Mouse (Mus musculus) ES-CJ7 (cell line): ENCODE data around the gene Ube2h.

Experiments used
- DNase-seq: peaks from one replicate; pipeline ENCODE4 v3.0.0; 2011; ENCODE audit warnings: low read depth, low spot score

The Ube2h gene

DNA sequence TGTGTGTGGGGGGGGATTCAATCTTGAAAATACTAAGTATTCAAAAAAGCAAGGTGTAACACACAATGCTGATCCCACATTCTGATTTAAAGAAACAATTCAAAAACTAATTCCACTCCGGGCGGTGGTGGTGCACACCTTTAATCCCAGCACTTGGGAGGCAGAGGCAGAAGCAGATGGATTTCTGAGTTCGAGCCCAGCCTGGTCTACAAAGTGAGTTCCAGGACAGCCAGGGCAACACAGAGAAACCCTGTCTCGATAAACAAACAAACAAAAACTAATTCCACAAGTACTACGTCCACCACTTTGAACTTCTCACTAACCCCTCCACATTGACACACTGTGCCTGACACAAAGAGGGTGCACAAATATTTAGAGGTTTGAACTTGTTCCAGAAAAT lies 4.7 kb downstream of the Ube2h start:
- no peak for DNase-seq

DNA sequence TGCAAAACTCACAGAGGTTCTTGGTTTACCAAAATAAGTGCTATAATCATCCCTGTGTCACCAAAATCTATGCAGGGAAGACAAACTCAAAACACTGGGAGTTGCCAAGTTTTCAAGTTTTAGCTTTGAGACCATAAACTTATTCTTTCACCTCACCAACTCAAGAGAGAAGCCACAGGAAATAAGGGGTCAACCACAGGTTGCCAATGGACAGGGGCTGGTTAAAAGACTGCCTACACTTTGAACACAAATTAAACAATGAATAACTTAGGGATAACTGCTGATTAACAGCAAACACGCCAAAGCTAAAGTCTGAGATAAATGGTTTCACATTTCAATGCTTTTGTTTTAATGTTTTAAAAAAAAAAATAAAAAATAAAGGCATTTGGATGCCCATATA lies 5.2 kb downstream of the Ube2h start:
- no peak for DNase-seq

DNA sequence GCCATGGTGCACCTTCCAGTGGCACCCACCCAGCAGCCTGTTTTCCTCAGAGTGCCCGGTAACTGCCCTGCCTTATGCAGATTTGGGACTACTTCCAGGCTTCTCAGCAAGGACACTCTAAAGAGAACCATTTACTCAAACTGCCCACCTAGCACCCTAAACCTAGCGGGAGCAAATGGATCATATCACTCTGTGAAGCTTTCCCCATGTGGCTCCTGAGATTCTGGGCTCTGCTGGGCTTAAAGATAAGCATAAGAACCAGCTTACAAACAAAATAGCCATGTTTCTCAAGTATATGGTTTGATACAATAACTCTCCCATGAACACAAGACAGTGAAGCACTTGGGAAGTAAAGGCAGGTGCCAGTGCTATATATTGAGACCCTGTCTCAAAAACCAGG lies 11.8 kb downstream of the Ube2h start:
- no peak for DNase-seq

DNA sequence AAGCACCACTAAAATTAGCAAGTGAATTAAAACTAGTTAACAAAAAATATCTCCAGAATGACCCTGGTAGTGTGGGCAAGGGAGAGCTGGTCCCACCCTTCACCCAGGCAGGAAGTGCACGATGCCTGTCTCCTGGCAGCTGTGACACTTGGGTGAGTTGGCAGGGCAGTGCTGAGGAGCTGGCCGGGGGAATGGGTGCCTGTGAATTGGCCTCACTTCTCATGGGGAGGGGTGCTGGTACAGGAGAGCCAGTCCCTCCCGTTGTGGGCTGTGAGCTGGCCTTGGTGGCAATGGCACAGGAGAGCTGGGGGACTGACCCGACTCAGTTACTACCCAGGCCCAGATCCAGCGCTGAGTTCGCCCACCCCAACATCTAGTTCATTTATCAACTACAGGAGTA lies 16.4 kb downstream of the Ube2h start:
- no peak for DNase-seq

DNA sequence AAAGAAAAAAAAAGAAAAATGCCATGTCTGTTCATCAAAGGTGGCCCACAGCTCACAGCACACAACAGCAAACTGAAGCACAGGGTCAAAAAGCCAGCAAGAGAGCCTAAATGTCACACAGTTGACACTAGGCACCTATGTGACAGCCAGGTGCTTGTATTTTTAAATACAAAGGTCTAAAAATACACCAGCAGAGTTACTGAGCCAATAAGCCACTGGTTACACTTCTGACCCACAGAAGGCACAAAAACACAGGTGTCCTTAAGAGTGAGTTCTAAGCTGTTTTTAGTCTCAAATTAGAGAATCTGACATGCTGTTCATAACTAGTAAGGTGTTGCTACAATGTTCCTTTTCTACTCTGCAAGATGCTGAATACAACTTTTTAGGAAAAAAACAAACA lies 17.7 kb downstream of the Ube2h start:
- no peak for DNase-seq

DNA sequence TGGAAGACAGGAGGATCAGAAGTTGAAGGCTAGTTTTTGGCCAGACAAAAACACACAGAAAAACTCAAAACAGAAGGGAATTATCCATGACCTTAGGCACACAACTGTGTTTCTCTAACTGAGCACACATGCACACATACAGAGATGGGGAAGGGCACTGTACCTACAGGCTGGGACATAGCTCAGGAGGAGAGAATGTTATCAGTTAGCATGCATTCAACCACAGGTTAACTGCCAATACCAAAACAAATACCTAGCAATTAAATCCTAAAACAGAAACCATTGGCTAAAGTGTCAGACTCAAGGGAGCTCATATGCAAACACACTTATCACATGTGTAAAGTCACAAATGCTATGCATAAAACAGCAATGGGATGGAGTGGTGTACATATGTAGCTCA lies 20.2 kb downstream of the Ube2h start:
- DNase-seq: no peak

DNA sequence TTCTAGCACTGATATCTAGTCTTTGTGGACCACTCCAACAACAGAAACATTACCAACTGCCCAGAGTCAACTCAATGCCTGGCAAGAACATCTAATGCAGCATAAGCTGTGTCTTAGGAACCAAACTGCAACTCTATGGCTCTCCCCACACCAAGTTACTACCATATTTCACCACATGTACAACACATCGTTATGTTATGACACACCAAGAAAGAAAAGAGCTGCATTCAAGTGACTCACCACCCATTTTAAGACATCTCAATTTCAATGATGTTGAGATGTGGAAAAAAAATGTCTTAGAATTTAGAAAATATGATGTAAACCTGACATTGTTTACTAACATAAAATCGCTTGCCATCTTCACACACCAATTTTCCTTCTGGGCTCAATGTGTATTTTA lies 22.0 kb downstream of the Ube2h start:
- no peak for DNase-seq

DNA sequence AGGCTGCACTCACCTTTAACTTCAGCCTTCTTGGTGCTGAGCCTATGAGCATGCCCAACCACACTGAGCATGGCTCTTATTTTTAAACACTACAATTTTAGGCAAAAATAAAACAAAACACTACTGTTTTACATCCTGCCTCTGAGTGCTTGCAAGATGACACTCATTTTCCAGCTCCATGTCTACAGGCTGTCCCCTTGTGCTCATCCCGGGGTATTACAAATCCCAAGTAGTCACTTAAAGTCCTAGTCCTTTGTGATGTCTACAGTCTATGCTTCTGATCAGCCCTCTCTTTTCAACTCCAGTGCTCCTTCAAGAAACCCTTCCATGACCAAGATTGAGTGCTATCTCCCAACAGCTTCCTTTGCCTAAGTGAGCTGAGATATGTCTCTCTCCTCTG lies 26.0 kb downstream of the Ube2h start:
- peak; percentile 56 for DNase-seq

DNA sequence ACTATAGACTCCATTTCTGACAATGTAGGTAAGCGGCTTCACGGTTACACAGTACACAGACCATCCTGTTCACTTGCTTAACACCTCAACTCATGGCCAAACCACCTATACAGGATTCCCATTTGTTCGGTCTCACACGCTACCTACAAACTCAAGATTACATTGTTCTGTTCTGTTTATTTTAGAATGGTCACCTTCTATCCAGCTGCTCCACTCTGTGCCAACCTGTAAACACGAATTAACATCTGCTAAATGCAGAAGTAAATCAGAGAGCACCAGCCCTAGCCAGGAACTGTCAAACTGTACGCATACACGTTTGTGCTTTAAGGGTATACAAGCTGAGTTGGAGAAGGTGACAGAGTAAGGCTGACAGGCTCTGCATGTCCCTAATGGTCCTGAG lies 27.5 kb downstream of the Ube2h start:
- no peak for DNase-seq

DNA sequence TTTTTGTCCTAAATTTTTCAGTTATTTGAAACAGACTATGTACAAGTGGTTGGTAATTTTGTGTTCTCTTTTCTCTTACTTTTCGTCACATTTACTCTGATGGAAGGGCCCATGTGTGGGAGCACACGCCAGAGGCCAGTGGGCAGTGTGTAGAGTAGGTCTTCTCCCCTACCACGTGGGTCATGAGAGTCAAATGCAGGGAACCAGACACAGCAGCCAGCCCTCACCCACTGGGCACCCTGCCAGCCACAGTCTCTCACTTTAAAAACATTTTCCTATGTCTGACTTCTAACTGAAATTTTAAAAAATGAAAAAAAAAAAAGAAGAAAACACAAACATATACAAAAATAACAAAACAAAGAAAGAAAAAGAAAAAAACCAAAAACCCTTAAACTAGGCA lies 28.0 kb downstream of the Ube2h start:
- DNase-seq: no peak

DNA sequence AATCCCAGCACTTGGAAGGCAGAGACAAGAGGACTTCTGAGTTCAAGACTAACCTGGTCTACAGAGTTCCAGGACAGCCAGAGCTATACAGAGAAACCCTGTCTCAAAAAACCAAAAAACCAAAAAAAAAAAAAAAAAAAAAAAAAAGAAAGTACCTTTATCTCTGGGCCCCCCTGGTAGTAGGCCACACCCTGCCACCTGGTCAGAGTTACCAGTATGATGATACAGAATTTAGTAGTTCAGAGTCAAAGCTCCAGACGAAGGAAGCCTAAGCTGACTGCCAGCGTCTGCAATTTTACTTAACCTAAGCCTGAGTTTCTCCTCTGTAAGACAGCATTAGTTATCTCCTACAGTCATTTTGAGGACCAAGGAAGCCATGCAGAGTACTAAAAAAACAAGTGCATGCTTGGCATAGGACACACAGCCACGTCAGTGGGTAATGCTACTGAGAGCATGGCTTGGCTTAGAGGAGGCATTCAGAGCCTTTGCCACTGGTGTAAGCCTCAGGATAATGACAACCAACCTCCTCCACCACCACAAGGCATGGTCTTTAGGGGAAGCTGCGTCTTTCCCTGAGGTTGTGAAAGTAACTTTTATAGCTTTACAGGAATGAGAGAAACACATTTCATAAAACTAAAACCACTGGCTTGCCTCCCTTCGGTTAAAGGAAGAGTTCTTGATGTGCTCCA lies 29.0 kb downstream of the Ube2h start:
- no peak for DNase-seq

DNA sequence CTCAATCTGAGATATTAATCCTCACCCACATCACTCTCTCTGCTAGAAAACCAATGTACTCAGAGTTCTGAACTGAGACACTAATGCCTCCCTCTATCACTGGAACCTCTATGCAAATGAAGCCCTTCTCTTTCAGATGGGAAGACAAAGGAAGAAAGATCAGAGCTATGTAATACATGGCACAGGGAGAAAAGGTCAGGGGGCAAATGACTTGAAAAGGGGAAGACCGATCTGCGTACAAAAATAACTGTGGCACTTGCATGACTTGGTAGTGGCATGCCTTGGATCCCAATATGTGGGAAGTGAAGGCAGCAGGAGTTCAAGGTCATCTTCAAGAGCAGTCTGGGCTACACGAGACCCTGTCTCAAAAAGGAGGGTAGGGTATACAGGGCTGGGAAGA lies 31.4 kb downstream of the Ube2h start:
- DNase-seq: peak; percentile 68

DNA sequence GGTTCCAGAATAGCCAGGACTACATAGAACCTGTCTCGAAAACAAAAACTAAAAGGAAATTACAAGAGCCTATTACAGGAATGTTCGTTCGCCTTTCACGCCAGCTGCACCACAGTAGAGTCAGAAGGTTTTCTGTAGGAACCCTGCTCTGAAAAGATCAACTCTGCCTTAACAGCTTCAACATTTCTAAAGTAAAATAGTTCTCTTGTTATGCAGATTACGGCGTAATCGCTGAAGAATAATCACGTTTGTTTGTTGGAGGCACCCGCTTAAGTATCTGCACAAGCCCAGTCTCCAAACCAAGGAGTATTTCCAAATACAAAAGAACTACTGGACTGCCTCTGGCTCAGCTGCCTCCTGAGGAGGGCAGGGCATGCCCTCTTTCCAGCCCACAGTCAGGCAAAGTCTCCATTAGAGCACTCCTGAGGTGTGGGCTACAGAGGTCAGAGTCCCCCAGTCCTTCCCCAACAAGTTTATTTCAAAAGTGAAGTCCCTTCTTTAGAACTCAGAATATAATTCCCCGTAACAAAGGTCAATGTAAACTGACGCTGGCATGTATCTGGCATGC lies 31.9 kb downstream of the Ube2h start:
- DNase-seq: peak; percentile 97

DNA sequence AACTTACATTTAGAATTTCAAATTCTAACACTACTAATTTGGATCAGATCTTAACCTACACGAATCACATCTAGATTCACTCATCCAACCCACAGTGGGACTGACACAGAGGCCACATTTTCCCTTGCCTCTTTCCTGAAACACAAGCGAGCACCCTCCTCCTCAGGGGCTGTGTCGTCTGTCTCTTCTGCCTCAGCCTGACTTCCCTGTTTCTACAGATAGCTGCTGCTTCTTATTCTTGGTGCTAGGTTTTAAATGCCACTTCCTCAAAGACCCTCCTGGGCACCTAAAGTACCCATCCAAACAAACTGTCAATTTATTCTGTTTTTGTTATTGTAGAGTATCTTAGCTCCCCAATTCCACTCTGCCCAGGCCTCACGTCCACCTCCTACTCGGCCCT lies 34.5 kb downstream of the Ube2h start:
- no peak for DNase-seq

DNA sequence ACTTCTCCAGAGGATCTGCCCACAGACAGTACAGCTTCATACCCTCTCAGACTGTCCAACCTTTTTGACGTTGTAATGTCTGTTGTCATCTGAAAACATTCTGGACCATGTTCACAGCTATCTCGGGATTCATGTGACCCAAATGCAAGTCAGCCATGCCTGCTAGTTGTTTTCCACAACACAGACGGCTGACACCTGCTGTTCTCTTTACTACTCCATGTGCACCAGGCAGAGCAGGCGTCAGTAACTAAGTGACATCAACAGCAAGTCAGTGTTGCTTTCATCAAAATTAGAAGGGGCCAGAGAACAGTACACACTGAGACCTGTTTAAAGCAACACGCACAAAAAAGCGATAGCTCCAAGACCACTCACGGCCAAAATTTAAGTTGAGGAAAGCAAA lies 36.9 kb downstream of the Ube2h start:
- DNase-seq: no peak

DNA sequence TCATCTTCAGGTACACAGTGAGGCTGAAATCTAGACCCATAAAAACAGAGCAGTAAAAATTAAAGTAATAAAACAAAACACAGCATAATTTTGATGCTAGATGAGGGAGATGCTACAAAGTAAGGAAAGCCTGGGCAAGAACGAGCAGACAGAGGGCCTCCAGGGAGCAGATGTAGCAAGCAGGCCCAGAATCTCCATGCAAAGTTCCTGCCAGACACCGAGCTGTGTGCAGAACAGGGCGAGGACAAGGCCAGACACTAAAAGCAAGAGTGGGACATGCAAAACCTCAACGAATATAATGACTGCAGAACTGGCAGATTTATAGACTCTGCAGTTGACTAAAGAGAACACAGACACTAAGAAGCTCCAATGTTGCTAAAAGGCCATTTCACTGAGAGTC lies 38.9 kb downstream of the Ube2h start:
- DNase-seq: no peak

DNA sequence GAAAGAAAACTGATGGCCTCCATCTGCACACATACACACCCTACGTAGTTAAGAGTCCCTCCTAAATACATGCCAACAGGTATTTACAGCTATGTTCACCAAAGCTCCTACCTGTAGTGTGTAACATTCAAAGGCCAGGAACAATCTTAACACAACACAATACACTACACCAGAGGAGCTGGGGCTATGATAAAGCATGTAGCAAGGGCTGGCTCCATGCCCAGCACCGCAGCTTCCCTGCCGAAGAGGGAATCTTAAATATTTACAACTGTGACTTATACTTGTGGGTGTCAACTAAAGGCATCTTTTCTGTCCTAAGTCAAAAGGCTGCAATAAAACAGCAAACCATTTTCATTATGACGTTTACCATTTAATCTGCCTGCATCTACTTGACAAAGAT lies 41.3 kb downstream of the Ube2h start:
- DNase-seq: no peak

DNA sequence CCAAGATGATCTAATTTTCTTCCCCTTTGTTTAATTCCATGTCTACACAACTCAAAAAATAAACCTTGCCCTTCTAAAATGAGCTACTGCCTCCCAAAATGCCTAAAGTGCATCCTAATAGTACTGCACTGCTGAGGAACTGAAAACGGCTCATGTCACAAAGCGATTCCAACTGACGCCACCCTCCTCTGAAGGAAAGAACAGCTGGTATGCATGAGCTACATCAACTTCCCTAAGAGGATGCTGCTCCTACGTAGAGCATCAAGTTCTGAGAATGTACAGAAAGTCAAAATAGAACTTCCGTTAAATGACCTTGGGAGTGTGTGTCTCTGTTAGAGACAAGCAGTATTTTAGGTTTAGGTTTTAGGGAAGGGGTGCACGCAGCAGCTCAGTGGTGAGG lies 45.1 kb downstream of the Ube2h start:
- DNase-seq: no peak

DNA sequence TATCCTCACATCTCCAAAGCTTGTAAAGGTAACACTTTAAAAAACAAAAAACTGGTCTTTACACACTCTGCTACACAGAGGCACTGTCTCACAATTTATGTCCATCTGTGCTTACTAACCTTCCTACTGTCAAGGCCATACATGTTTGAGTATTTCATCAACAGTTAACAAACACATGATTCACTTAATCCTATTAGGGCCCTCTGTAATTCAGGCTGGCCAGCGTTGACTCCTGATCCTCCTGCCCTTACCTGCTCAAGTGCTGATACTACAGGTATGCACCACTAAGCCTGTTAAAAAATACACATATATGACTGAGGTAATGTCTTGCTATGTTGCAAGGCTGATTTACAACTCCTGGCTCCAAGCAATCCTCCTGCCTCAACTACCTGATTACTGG lies 46.4 kb downstream of the Ube2h start:
- no peak for DNase-seq

DNA sequence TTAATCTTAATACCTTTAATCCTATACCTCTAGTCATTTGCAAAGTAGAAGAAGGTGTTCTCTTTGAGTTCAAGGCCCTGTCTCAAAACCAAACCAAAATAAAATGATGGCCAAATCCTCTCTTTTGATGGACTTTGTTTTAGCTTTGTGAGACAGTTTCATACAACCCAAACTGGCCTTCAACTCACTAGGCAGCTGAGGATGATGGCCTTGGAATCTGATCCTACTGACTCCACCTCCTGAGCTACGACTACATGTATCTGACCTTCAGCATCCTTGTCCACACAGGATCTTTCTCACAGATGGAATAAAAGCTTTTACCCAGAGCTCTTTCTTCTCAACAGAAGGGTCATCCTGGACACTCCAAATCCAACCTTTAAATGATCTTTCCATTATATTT lies 48.5 kb downstream of the Ube2h start:
- DNase-seq: no peak

DNA sequence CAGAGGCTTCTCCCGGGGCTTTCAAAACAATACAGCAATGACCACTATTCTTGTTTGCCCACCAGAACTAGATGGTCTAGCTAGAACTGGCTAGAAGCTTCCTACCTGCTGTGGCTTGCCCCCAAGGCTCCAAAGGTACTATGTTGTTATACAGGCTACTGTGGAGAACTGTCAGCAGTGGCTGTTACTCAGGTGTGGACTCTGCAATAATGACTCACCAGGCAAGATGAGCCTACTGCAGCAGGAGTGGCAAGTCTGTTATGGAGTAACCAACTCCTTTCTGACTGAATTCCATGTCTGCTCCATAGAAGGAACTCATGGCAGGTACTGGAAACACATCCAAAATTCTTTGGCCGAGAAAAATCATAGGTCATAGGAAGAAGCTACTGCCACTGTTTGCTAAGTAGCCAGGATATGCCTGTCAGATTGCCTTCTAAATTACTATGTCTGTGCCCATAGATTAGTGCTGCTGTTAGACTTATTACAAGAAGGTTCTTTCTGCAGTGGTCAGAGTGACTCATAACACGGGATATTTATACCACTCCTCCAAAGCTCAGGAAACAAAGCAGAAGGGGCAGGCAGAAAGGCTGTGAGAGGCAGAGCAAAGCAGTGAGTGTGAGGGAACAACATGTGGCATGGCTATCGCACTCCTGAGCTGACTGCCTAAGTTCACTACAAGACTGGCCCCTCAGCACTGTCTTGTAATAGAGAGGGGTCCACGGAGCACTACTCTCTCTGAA lies 51.9 kb downstream of the Ube2h start:
- no peak for DNase-seq

DNA sequence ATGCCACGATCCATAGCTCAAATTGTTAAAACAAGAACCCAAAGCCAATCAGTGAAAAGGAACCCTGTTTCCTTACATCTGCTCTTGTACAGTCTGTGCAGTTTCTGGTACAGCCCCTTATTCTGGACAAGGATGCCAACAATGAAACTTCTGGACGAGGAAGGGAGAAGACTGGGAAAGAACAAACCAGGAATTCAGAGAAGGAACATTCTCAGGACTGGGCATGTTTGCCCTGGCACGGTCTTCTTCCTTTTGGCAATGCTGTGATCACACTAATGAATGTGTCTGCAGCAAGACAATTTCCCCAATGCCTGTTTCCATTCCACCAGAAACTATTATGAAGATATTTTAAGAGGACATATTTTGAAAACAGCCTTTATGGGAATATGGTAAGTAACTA lies 55.6 kb downstream of the Ube2h start:
- no peak for DNase-seq

DNA sequence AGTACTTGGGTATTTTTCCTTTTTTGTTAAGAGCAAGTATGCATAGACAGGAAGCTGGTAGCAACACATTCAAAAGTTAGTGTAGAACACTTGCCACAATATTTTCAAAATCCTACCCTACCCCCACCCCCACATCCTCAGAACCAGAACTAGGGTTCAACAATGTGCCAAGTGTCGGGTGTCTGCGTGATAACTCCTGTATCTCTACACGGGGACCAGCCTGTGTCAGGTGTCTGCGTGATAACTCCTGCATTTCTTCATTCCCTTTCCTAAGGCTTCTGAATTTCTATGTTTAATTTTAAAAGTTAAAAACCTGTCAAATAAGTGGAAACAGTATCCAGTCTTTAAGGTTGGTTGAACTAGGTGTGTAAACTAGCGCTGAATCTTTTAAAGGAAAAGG lies 58.4 kb downstream of the Ube2h start:
- no peak for DNase-seq
